Mouse (Mus musculus): ENCODE results near the gene 4930568D16Rik. TPM values are rescaled to one million over a fixed set of nuclear protein-coding genes. Genes with fewer than 3 reads are reported as not detected.

The 4930568D16Rik gene
- polyA plus RNA-seq, 1 experiment from 2014 or later = not detected

GRCm38 (mm10) chr2:35345984-35346383, 21.5 kb downstream of the 4930568D16Rik start:
- H3K36me3 ChIP-seq = no peaks in the 10 kb centered on the region
- no peak for ATAC-seq (ENCODE audit: extremely low read depth, insufficient number of reproducible peaks, low FRiP score, low TSS enrichment)
- no peaks in the 10 kb centered on the region for H3K4me1 ChIP-seq
- no peak overlapping the region for H3K9ac ChIP-seq
- H3K9me3 ChIP-seq = no peaks in the 10 kb centered on the region
- H3K27me3 ChIP-seq (replicated peaks) = 0 out of 2 replicates have a peak, but pooled peaks cover 3% of the 10 kb centered on the region
- WGBS = 54% methylated on average over 2 of the region's 2 CpGs
- no peak overlapping the region for H3K4me2 ChIP-seq
- no peak overlapping the region for H3K27ac ChIP-seq (replicated peaks)
- H3K4me3 ChIP-seq = no peak overlapping the region

DNA sequence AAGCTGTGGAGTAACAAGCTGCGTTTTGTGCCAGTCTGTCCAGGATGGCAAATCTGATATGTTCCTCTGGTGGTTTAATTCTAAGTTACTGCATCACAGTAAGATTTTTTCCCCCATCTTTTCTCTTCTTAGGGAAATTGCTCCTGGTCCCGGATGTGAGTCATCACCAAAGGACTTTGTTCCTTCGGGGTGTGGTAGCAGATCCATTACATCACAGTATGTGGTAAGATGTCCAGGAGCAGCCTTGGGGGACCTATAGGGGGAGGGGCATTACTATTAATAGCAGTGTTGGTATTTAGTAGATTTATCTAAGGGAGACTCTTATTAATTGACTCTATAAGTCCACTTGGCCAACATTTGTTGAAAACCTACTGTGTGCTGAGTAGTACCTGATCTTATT, 24.9 kb downstream of the 4930568D16Rik start:
- Histone ChIP-seq H3K4me2 (no peak overlapping the region), H3K4me1 (peaks cover under 1% of the 10 kb centered on the region), H3K9ac (no peak overlapping the region), H3K9me3 (no peaks in the 10 kb centered on the region), H3K36me3 (no peaks in the 10 kb centered on the region), H3K27ac (replicated peaks) (no peak overlapping the region), H3K27me3 (replicated peaks) (0 out of 2 replicates have a peak, but pooled peaks cover 3% of the 10 kb centered on the region), H3K4me3 (no peak overlapping the region)
- WGBS = 60% methylated on average over 3 of the region's 3 CpGs
- ATAC-seq (ENCODE audit: extremely low read depth, insufficient number of reproducible peaks, low FRiP score, low TSS enrichment) = no peak

- Histone ChIP-seq H3K9me3 (no peaks in the 10 kb centered on the region), H3K9ac (no peak overlapping the region), H3K4me2 (no peak overlapping the region), H3K27me3 (replicated peaks) (no peaks in the 10 kb centered on the region), H3K4me1 (peaks cover 18% of the 10 kb centered on the region), H3K27ac (replicated peaks) (no peak overlapping the region), H3K36me3 (no peaks in the 10 kb centered on the region), H3K4me3 (no peak overlapping the region)
- ATAC-seq (ENCODE audit: extremely low read depth, insufficient number of reproducible peaks, low FRiP score, low TSS enrichment) = no peak
- 72% methylated on average over 6 of the region's 6 CpGs for WGBS
Measured at GRCm38 (mm10) chr2:35338707-35339106, 28.8 kb downstream of the 4930568D16Rik start.

GRCm38 (mm10) chr2:35338036-35338435, 29.5 kb downstream of the 4930568D16Rik start:
- H3K27me3 ChIP-seq (replicated peaks) = no peaks in the 10 kb centered on the region
- no peak overlapping the region for H3K9ac ChIP-seq
- WGBS = 74% methylated on average over 1 of the region's 1 CpGs
- no peak overlapping the region for H3K4me3 ChIP-seq
- no peaks in the 10 kb centered on the region for H3K36me3 ChIP-seq
- no peak for ATAC-seq (ENCODE audit: extremely low read depth, insufficient number of reproducible peaks, low FRiP score, low TSS enrichment)
- no peaks in the 10 kb centered on the region for H3K9me3 ChIP-seq
- no peak overlapping the region for H3K4me2 ChIP-seq
- peaks cover 19% of the 10 kb centered on the region for H3K4me1 ChIP-seq
- H3K27ac ChIP-seq (replicated peaks) = no peak overlapping the region

DNA sequence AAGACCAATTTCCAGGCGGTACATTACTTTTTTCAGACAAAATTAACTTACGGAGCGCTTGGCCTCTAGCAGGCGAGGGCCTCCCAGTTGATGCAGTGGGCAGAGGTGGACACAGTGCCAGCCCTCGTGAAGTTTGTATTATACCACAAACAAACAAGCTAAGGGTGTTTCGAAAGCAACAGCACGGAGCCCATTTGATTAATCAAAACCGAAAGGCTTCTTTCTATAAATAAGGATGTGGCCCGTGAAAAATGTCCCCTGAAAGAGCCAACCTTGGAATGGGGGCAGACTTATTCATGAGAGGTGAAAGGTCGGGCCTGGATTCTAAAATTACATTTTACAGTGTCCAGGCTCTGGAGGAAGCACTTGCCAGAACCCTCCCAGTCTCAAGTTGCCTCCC, 30.1 kb downstream of the 4930568D16Rik start:
- Histone ChIP-seq H3K9me3 (no peaks in the 10 kb centered on the region), H3K27ac (replicated peaks) (peak overlapping the region; percentile 68), H3K27me3 (replicated peaks) (no peaks in the 10 kb centered on the region), H3K9ac (peak overlapping the region; percentile 79), H3K4me3 (peak overlapping the region; percentile 82), H3K4me1 (peaks cover 24% of the 10 kb centered on the region), H3K4me2 (peak overlapping the region; percentile 98), H3K36me3 (no peaks in the 10 kb centered on the region)
- ATAC-seq (ENCODE audit: extremely low read depth, insufficient number of reproducible peaks, low FRiP score, low TSS enrichment) = no peak
- 50% methylated on average over 10 of the region's 10 CpGs for WGBS

GRCm38 (mm10) chr2:35336388-35337280, 30.9 kb downstream of the 4930568D16Rik start, which contains the start of gene Stom:
Stom (minus strand) TSS chr2:35336976.
- Histone ChIP-seq H3K36me3 (no peaks in the 10 kb centered on the region), H3K27ac (replicated peaks) (peak within 1 kb of the TSS; percentile 93), H3K9me3 (no peaks in the 10 kb centered on the region), H3K4me1 (peaks cover 24% of the 10 kb centered on the region), H3K27me3 (replicated peaks) (no peaks in the 10 kb centered on the region), H3K9ac (peak within 1 kb of the TSS; percentile 92), H3K4me3 (peak within 1 kb of the TSS; percentile 82), H3K4me2 (peak within 1 kb of the TSS; percentile 98)
- under 1% methylated on average over 45 of the region's 45 CpGs for WGBS
- ATAC-seq (ENCODE audit: extremely low read depth, insufficient number of reproducible peaks, low FRiP score, low TSS enrichment) = peak; percentile 95

GRCm38 (mm10) chr2:35335620-35336019, 31.9 kb downstream of the 4930568D16Rik start:
- Histone ChIP-seq H3K9ac (peak overlapping the region; percentile 92), H3K27me3 (replicated peaks) (no peaks in the 10 kb centered on the region), H3K4me3 (peak overlapping the region; percentile 82), H3K4me1 (peaks cover 24% of the 10 kb centered on the region), H3K9me3 (no peaks in the 10 kb centered on the region), H3K27ac (replicated peaks) (peak overlapping the region; percentile 93), H3K36me3 (no peaks in the 10 kb centered on the region), H3K4me2 (peak overlapping the region; percentile 98)
- no peak for ATAC-seq (ENCODE audit: extremely low read depth, insufficient number of reproducible peaks, low FRiP score, low TSS enrichment)
- 17% methylated on average over 7 of the region's 7 CpGs for WGBS

GRCm38 (mm10) chr2:35333670-35334069, 33.9 kb downstream of the 4930568D16Rik start:
- Histone ChIP-seq H3K9me3 (no peaks in the 10 kb centered on the region), H3K36me3 (peaks cover 6% of the 10 kb centered on the region; the same call in 1 of the 2 replicates), H3K27me3 (replicated peaks) (no peaks in the 10 kb centered on the region), H3K27ac (replicated peaks) (no peak overlapping the region), H3K4me3 (no peak overlapping the region), H3K4me2 (peak overlapping the region; percentile 98), H3K9ac (no peak overlapping the region), H3K4me1 (peaks cover 24% of the 10 kb centered on the region)
- no peak for ATAC-seq (ENCODE audit: extremely low read depth, insufficient number of reproducible peaks, low FRiP score, low TSS enrichment)

DNA sequence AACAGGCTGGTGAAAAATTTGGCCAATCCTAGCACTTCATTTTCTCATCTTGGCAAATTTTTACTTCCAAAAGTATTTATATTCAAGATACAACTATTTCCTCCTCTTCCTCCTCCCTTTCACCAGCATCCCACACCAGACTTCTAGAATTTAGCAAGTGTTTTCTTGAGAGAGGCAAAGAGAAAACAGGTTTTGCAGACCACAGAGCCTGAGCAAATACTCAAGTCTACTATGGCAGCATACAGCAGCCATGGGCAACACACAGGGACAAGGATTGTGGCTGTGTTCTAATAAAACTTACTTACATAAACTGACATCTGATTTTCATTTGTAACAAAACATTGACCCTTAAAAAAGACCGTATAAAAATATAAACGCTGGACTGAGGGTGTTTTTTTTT, 36.3 kb downstream of the 4930568D16Rik start:
- H3K27me3 ChIP-seq (replicated peaks) = no peaks in the 10 kb centered on the region
- H3K9me3 ChIP-seq = no peaks in the 10 kb centered on the region
- H3K36me3 ChIP-seq = peaks cover 6% of the 10 kb centered on the region; the same call in 1 of the 2 replicates
- H3K4me2 ChIP-seq = no peak overlapping the region
- ATAC-seq (ENCODE audit: extremely low read depth, insufficient number of reproducible peaks, low FRiP score, low TSS enrichment) = no peak
- no peak overlapping the region for H3K9ac ChIP-seq
- H3K27ac ChIP-seq (replicated peaks) = no peak overlapping the region
- peaks cover 33% of the 10 kb centered on the region for H3K4me1 ChIP-seq
- H3K4me3 ChIP-seq = no peak overlapping the region
- 60% methylated on average over 2 of the region's 2 CpGs for WGBS

DNA sequence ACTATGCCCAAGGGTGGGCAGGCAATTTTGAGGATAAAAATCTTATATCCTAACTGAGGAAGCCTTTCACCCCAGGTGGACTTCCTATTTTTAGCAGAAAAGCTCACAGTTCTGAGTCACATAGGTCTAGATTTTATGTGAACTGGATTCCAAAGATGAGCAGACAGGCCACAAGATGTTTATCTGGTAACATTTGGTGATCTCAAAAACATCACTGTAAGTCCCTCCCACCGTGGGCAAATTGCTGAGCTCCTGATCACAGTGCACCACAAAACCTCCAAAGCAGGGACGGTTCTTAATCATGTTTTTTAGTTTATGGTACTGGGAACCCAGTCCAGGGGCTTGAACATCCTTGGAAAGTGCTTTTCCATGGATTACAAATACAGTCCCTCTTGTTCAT, 38.5 kb downstream of the 4930568D16Rik start:
- 65% methylated on average over 2 of the region's 2 CpGs for WGBS
- H3K4me2 ChIP-seq = no peak overlapping the region
- peaks cover 6% of the 10 kb centered on the region; the same call in 1 of the 2 replicates for H3K36me3 ChIP-seq
- no peak overlapping the region for H3K9ac ChIP-seq
- H3K4me1 ChIP-seq = peaks cover 31% of the 10 kb centered on the region
- H3K27me3 ChIP-seq (replicated peaks) = no peaks in the 10 kb centered on the region
- H3K4me3 ChIP-seq = no peak overlapping the region
- H3K9me3 ChIP-seq = no peaks in the 10 kb centered on the region
- ATAC-seq (ENCODE audit: extremely low read depth, insufficient number of reproducible peaks, low FRiP score, low TSS enrichment) = no peak
- no peak overlapping the region for H3K27ac ChIP-seq (replicated peaks)

- no peaks in the 10 kb centered on the region for H3K9me3 ChIP-seq
- 51% methylated on average over 11 of the region's 11 CpGs for WGBS
- peaks cover 8% of the 10 kb centered on the region; the same call in 1 of the 2 replicates for H3K36me3 ChIP-seq
- H3K9ac ChIP-seq = no peak overlapping the region
- no peak overlapping the region for H3K4me2 ChIP-seq
- no peak for ATAC-seq (ENCODE audit: extremely low read depth, insufficient number of reproducible peaks, low FRiP score, low TSS enrichment)
- no peaks in the 10 kb centered on the region for H3K27me3 ChIP-seq (replicated peaks)
- H3K4me1 ChIP-seq = peaks cover 40% of the 10 kb centered on the region
- no peak overlapping the region for H3K4me3 ChIP-seq
- H3K27ac ChIP-seq (replicated peaks) = no peak overlapping the region
Measured at GRCm38 (mm10) chr2:35328064-35328792, 39.3 kb downstream of the 4930568D16Rik start.
